Mouse (Mus musculus): ENCODE results near the gene Setd1b. TPM values are rescaled to one million over a fixed set of nuclear protein-coding genes. Genes with fewer than 3 reads are reported as not detected.

The Setd1b gene
- polyA plus RNA-seq, 1 experiment from 2014 or later: 3.8 TPM

- 73% methylated on average over 11 of the region's 11 CpGs for WGBS (ENCODE audit: insufficient replicate concordance)
- ATAC-seq (ENCODE audit: low read depth) (no peak), DNase-seq (no peak)
- Histone ChIP-seq H3K9ac (no peak overlapping the region), H3K4me3 (replicated peaks) (no peak overlapping the region), H3K27me3 (no peaks in the 10 kb centered on the region), H3K9me3 (replicated peaks) (no peaks in the 10 kb centered on the region), H3K27ac (no peak overlapping the region), H3K4me1 (replicated peaks) (peaks cover 29% of the 10 kb centered on the region), H3K36me3 (peaks cover 64% of the 10 kb centered on the region), H3K4me2 (no peak overlapping the region)
Observed at GRCm38 (mm10) chr5:123114109-123114508, 27.9 kb upstream of the Setd1b start.

DNA sequence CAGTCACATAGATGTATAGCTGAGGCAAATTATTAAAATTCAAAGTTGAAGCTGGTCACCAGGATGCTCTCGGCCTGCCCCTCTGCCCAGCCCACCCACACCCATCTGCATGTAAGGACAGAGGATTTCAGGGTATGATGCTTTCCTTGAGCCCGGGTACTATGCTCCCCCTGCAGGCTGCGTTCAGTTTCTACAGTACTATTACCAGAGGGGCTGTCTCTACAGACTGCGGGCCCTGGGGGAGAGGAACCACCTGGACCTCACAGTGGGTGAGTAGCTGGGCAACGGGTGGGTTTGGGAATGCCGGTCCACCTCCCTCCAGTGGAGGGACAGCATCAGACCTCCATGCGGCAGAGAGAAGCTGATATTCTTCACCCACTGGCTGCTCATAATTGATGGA, 27.1 kb upstream of the Setd1b start:
- Histone ChIP-seq H3K27ac (no peak overlapping the region), H3K36me3 (peaks cover 61% of the 10 kb centered on the region), H3K4me3 (replicated peaks) (no peak overlapping the region), H3K9me3 (replicated peaks) (no peaks in the 10 kb centered on the region), H3K4me1 (replicated peaks) (peaks cover 21% of the 10 kb centered on the region), H3K9ac (no peak overlapping the region), H3K27me3 (no peaks in the 10 kb centered on the region), H3K4me2 (no peak overlapping the region)
- no peak for ATAC-seq (ENCODE audit: low read depth)
- DNase-seq: no peak
- WGBS (ENCODE audit: insufficient replicate concordance): 50% methylated on average over 7 of the region's 7 CpGs

- DNase-seq (no peak), ATAC-seq (ENCODE audit: low read depth) (no peak)
- Histone ChIP-seq H3K4me3 (replicated peaks) (no peak overlapping the region), H3K9ac (no peak overlapping the region), H3K27me3 (no peaks in the 10 kb centered on the region), H3K27ac (no peak overlapping the region), H3K9me3 (replicated peaks) (no peaks in the 10 kb centered on the region), H3K4me2 (no peak overlapping the region), H3K36me3 (peaks cover 56% of the 10 kb centered on the region), H3K4me1 (replicated peaks) (peaks cover 23% of the 10 kb centered on the region)
- WGBS (ENCODE audit: insufficient replicate concordance): 71% methylated on average over 8 of the region's 8 CpGs
Observed at GRCm38 (mm10) chr5:123116080-123116479, 25.9 kb upstream of the Setd1b start.

DNA sequence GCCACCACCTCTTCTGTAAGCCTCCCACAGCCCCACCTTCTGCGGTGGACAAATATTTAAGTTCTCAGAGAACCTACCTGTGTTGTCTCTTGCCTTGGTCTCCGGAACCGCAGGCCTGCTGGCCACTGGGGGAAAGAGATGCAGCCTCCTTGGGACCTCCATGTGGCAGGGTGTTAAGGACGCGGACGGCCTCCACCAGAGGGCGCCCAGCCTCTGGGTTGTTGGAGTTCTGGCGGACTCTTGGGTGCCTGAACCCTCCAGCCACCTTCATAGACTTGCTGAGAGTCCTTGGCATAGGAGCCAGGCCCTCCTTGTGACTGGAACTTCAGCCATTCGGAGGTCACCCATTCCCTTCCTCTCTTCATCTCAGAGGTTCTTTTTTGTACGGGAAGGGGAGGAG, 24.7 kb upstream of the Setd1b start:
- Histone ChIP-seq H3K36me3 (peaks cover 45% of the 10 kb centered on the region), H3K4me3 (replicated peaks) (no peak overlapping the region), H3K27ac (peak overlapping the region; percentile 36; the same call in 1 of the 2 replicates), H3K27me3 (no peaks in the 10 kb centered on the region), H3K4me2 (no peak overlapping the region), H3K4me1 (replicated peaks) (peaks cover 23% of the 10 kb centered on the region), H3K9me3 (replicated peaks) (0 out of 2 replicates have a peak, but pooled peaks cover 2% of the 10 kb centered on the region), H3K9ac (no peak overlapping the region)
- 12% methylated on average over 10 of the region's 10 CpGs for WGBS (ENCODE audit: insufficient replicate concordance)
- ATAC-seq (ENCODE audit: low read depth) (peak; percentile 64), DNase-seq (peak; percentile 68)

- peaks cover 23% of the 10 kb centered on the region for H3K4me1 ChIP-seq (replicated peaks)
- H3K27ac ChIP-seq: 0 out of 2 replicates have a peak overlapping the region, but pooled peaks have one; percentile 66
- no peak for ATAC-seq (ENCODE audit: low read depth)
Observed at GRCm38 (mm10) chr5:123117773-123118172, 24.2 kb upstream of the Setd1b start.

DNA sequence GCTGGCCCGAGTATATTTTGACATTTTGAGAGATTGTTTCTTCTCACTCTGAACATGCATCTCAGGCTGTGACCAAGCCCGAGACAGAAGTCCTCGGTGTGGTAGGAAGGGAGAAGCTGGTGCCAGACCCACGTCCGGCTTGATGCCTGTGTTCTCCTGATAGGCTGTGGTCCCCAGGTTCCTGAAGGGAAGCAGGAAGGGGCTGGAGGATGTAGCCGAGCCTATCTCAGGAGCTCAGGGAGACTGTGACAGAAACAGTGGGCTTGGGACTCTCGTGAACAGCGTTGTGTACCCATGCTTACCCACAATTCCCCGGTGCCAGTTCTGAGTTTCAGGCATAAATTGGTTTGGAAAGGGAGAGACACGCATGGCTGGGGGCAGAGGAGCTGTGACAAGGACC, 23.2 kb upstream of the Setd1b start:
- Histone ChIP-seq H3K36me3 (peaks cover 45% of the 10 kb centered on the region), H3K4me2 (no peak overlapping the region), H3K4me1 (replicated peaks) (peaks cover 25% of the 10 kb centered on the region), H3K4me3 (replicated peaks) (no peak overlapping the region), H3K27me3 (no peaks in the 10 kb centered on the region), H3K9ac (0 out of 2 replicates have a peak overlapping the region, but pooled peaks have one; percentile 14), H3K9me3 (replicated peaks) (0 out of 2 replicates have a peak, but pooled peaks cover 3% of the 10 kb centered on the region), H3K27ac (peak overlapping the region; percentile 66)
- 37% methylated on average over 10 of the region's 10 CpGs for WGBS (ENCODE audit: insufficient replicate concordance)
- no peak for DNase-seq
- 0 out of 2 replicates have a peak, but pooled peaks have one; percentile 16 for ATAC-seq (ENCODE audit: low read depth)

More at GRCm38 (mm10) chr5:123117773-123118172, 24.2 kb upstream of the Setd1b start:
- Histone ChIP-seq H3K9me3 (replicated peaks) (0 out of 2 replicates have a peak, but pooled peaks cover 3% of the 10 kb centered on the region), H3K9ac (0 out of 2 replicates have a peak overlapping the region, but pooled peaks have one; percentile 22), H3K36me3 (peaks cover 45% of the 10 kb centered on the region), H3K4me3 (replicated peaks) (no peak overlapping the region), H3K27me3 (no peaks in the 10 kb centered on the region), H3K4me2 (no peak overlapping the region)
- 76% methylated on average over 8 of the region's 8 CpGs for WGBS (ENCODE audit: insufficient replicate concordance)
- DNase-seq: no peak

DNA sequence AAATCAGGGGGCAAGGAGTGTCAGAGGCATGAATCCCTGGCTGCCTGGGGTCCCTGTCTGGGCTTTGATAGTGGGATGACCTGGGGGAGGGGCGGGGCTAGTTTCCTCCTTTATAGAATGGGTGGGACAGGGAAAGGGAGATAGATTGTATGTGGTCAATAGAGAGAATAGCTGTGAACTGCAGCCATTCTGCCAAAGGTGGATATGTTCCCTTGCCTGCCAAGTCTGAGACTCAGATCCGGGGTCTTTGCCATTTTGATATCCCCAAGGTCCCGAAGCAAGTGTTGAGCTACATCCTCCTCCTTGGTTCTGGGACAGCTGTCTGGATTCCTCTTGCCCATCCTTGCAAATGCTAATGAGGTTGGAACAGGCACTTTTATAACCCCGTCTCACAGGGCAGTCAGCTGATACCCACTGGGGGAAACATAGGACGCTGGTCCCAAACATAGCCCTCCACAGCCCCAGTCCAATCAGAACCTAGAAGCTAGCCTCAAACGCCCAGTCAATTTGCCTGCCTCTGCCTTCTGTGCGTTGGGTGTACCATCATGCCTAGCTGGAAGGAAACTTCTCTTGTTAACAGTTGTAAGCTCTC, 21.3 kb upstream of the Setd1b start:
- H3K4me1 ChIP-seq (replicated peaks): peaks cover 44% of the 10 kb centered on the region
- DNase-seq (no peak), ATAC-seq (ENCODE audit: low read depth) (no peak)
- no peak overlapping the region for H3K4me3 ChIP-seq (replicated peaks)
- no peak overlapping the region for H3K9ac ChIP-seq
- no peak overlapping the region for H3K4me2 ChIP-seq
- 77% methylated on average over 7 of the region's 7 CpGs for WGBS (ENCODE audit: insufficient replicate concordance)
- H3K9me3 ChIP-seq (replicated peaks): 0 out of 2 replicates have a peak, but pooled peaks cover 3% of the 10 kb centered on the region
- H3K36me3 ChIP-seq: peaks cover 26% of the 10 kb centered on the region
- H3K27ac ChIP-seq: no peak overlapping the region
- H3K27me3 ChIP-seq: no peaks in the 10 kb centered on the region

DNA sequence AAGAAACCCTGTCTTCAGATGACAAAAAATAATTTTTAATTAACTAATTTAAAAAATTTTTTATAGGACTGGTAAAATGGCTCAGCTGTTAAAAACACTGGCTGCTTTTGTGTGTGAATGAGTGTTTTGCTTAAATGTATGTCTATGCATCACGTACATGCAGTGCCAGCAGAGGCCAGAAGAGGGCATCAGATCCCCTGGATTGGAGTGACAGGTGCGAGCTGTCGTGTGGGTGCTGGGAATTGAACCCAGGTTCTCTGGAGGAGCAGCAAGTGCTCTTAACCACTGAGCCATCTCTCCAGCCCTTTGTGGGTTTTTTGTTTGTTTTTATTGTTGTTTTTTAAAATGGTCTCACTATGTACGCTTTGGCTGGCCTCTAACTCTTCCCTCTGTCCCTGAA, 19.8 kb upstream of the Setd1b start:
- ATAC-seq (ENCODE audit: low read depth) (no peak), DNase-seq (no peak)
- H3K36me3 ChIP-seq: peaks cover 12% of the 10 kb centered on the region
- H3K4me1 ChIP-seq (replicated peaks): peaks cover 57% of the 10 kb centered on the region
- H3K9ac ChIP-seq: no peak overlapping the region
- no peak overlapping the region for H3K4me2 ChIP-seq
- H3K4me3 ChIP-seq (replicated peaks): no peak overlapping the region
- H3K27ac ChIP-seq: no peak overlapping the region
- no peaks in the 10 kb centered on the region for H3K27me3 ChIP-seq
- H3K9me3 ChIP-seq (replicated peaks): 0 out of 2 replicates have a peak, but pooled peaks cover 3% of the 10 kb centered on the region
- WGBS (ENCODE audit: insufficient replicate concordance): 84% methylated on average over 4 of the region's 4 CpGs

- WGBS (ENCODE audit: insufficient replicate concordance): 62% methylated on average over 6 of the region's 6 CpGs
- H3K27me3 ChIP-seq: 0 out of 2 replicates have a peak, but pooled peaks cover 5% of the 10 kb centered on the region
- H3K36me3 ChIP-seq: no peaks in the 10 kb centered on the region
- H3K4me3 ChIP-seq (replicated peaks): no peak overlapping the region
- no peak for DNase-seq
- H3K4me1 ChIP-seq (replicated peaks): peaks cover 58% of the 10 kb centered on the region
- peak overlapping the region; percentile 36; the same call in 1 of the 2 replicates for H3K27ac ChIP-seq
- H3K4me2 ChIP-seq: peak overlapping the region; percentile 34; the same call in 1 of the 2 replicates
- 0 out of 2 replicates have a peak, but pooled peaks cover 3% of the 10 kb centered on the region for H3K9me3 ChIP-seq (replicated peaks)
- H3K9ac ChIP-seq: 0 out of 2 replicates have a peak overlapping the region, but pooled peaks have one; percentile 4
- ATAC-seq (ENCODE audit: low read depth): no peak
Observed at GRCm38 (mm10) chr5:123125105-123125504, 16.9 kb upstream of the Setd1b start.

- 33% methylated on average over 18 of the region's 18 CpGs for WGBS (ENCODE audit: insufficient replicate concordance)
- H3K27ac ChIP-seq: peak overlapping the region; percentile 2; the same call in 1 of the 2 replicates
- peak overlapping the region; percentile 4; the same call in 1 of the 2 replicates for H3K9ac ChIP-seq
- H3K4me2 ChIP-seq: peak overlapping the region; percentile 34
- 0 out of 2 replicates have a peak, but pooled peaks cover 3% of the 10 kb centered on the region for H3K9me3 ChIP-seq (replicated peaks)
- peaks cover 58% of the 10 kb centered on the region for H3K4me1 ChIP-seq (replicated peaks)
- 0 out of 2 replicates have a peak, but pooled peaks cover 9% of the 10 kb centered on the region for H3K27me3 ChIP-seq
- no peak for DNase-seq
- H3K4me3 ChIP-seq (replicated peaks): no peak overlapping the region
- H3K36me3 ChIP-seq: no peaks in the 10 kb centered on the region
- no peak for ATAC-seq (ENCODE audit: low read depth)
Observed at GRCm38 (mm10) chr5:123125638-123126406, 16.2 kb upstream of the Setd1b start.

- Histone ChIP-seq H3K9me3 (replicated peaks) (0 out of 2 replicates have a peak, but pooled peaks cover 3% of the 10 kb centered on the region), H3K27ac (no peak overlapping the region), H3K4me1 (replicated peaks) (peaks cover 70% of the 10 kb centered on the region)
Observed at GRCm38 (mm10) chr5:123127031-123127430, 15.0 kb upstream of the Setd1b start.

More at GRCm38 (mm10) chr5:123127031-123127430, 15.0 kb upstream of the Setd1b start:
- Histone ChIP-seq H3K36me3 (no peaks in the 10 kb centered on the region), H3K4me2 (no peak overlapping the region), H3K27me3 (0 out of 2 replicates have a peak, but pooled peaks cover 9% of the 10 kb centered on the region), H3K4me3 (replicated peaks) (no peak overlapping the region), H3K9ac (no peak overlapping the region)
- WGBS (ENCODE audit: insufficient replicate concordance): 47% methylated on average over 6 of the region's 6 CpGs
- DNase-seq: no peak
- ATAC-seq (ENCODE audit: low read depth): no peak
